Mouse (Mus musculus) liver, embryonic 15.5 days (tissue): Measurements from ENCODE around the gene Olfr703. TPM values are rescaled to one million over a fixed set of nuclear protein-coding genes. Genes with fewer than 3 reads are reported as not detected.

Source experiments
- ATAC-seq: fragments of 200-750 bp; cut with Nextera tagmentation; 2 replicates; pipeline ENCODE4 v1.8.0; 2017; ENCODE audit warnings: moderate number of reproducible peaks, mild to moderate bottlenecking, moderate library complexity; ENCODE audit not compliant: insufficient read depth
- H3K27ac ChIP-seq: fragments of 300-500 bp; sonication (generic); replicated peaks from 2 replicates; pipeline ENCODE4 v1.5.1; 2015; ENCODE audit warnings: mild to moderate bottlenecking, inconsistent platforms
- H3K27me3 ChIP-seq: fragments of 300-500 bp; sonication (generic); 2 replicates; pipeline ENCODE4 v1.6.1; 2015; ENCODE audit warnings: mild to moderate bottlenecking, inconsistent platforms
- H3K36me3 ChIP-seq: fragments of 300-500 bp; sonication (generic); replicated peaks from 2 replicates; pipeline ENCODE4 v1.6.1; 2015; ENCODE audit warnings: moderate library complexity, mild to moderate bottlenecking, inconsistent platforms
- H3K4me1 ChIP-seq: fragments of 300-500 bp; sonication (generic); replicated peaks from 2 replicates; pipeline ENCODE4 v1.6.1; 2015; ENCODE audit warnings: inconsistent platforms
- H3K4me2 ChIP-seq: fragments of 300-500 bp; sonication (generic); 2 replicates; pipeline ENCODE4 v1.6.1; 2015; ENCODE audit warnings: moderate library complexity, mild to moderate bottlenecking, inconsistent platforms
- H3K4me3 ChIP-seq: fragments of 300-500 bp; sonication (generic); replicated peaks from 2 replicates; pipeline ENCODE4 v1.5.1; 2015; ENCODE audit warnings: mild to moderate bottlenecking, inconsistent platforms
- H3K9ac ChIP-seq: fragments of 300-500 bp; sonication (generic); 2 replicates; pipeline ENCODE4 v1.6.1; 2015; ENCODE audit warnings: moderate library complexity, mild to moderate bottlenecking, inconsistent platforms
- H3K9me3 ChIP-seq: fragments of 300-500 bp; sonication (generic); replicated peaks from 2 replicates; pipeline ENCODE4 v1.6.1; 2016; ENCODE audit warnings: inconsistent platforms
- WGBS: fragments of 180-500 bp; shearing (Covaris S2); methylation state at CpG from one replicate; pipeline ENCODE4 v1.1.7; 2015; ENCODE audit warnings: mixed read lengths; ENCODE audit not compliant: insufficient replicate concordance; 5-methylcytosine and 5-hydroxymethylcytosine counted together
- polyA plus RNA-seq: library from polyadenylated mRNA; unstranded; fragments of >200 nt; fragmentation: Nextera tagmentation; extraction: Ambion mirVana; gene quantifications from 2 replicates; pipeline ENCODE4 v1.2.1, GENCODE M21; 2015

The Olfr703 gene
- not detected in 2 replicates for polyA plus RNA-seq

GRCm38 (mm10) chr7:106843060-106843459, at the start of gene Olfr703:
TSS of gene Olfr703 (plus strand) at chr7:106843360.
- Histone ChIP-seq H3K9ac (no peak within 1 kb of the TSS), H3K4me1 (no peaks in the 10 kb centered on the region), H3K9me3 (no peaks in the 10 kb centered on the region), H3K36me3 (no peaks in the 10 kb centered on the region), H3K4me2 (no peak within 1 kb of the TSS), H3K27ac (no peak within 1 kb of the TSS), H3K4me3 (no peak within 1 kb of the TSS), H3K27me3 (no peaks in the 10 kb centered on the region)
- 44% methylated on average over 2 of the region's 2 CpGs for WGBS
- ATAC-seq = no peak

- no peaks in the 10 kb centered on the region for H3K27me3 ChIP-seq
- no peaks in the 10 kb centered on the region for H3K36me3 ChIP-seq
- H3K4me3 ChIP-seq = no peak within 1 kb of the TSS
- 70% methylated on average over 1 of the region's 1 CpGs for WGBS
- no peaks in the 10 kb centered on the region for H3K9me3 ChIP-seq
- no peak within 1 kb of the TSS for H3K4me2 ChIP-seq
- no peaks in the 10 kb centered on the region for H3K4me1 ChIP-seq
- H3K9ac ChIP-seq = no peak within 1 kb of the TSS
- ATAC-seq = no peak
- H3K27ac ChIP-seq = no peak within 1 kb of the TSS
Observed at GRCm38 (mm10) chr7:106808734-106809133, 34.4 kb upstream of the Olfr703 start, which contains the start of gene Olfr700. TSS of gene Olfr700 (minus strand) at chr7:106808834.

GRCm38 (mm10) chr7:106813829-106814228, 29.3 kb upstream of the Olfr703 start, which contains the start of gene Olfr701:
TSS of gene Olfr701 (plus strand) at chr7:106814129.
- H3K27ac ChIP-seq = no peak within 1 kb of the TSS
- H3K9me3 ChIP-seq = no peaks in the 10 kb centered on the region
- WGBS = 43% methylated on average over 2 of the region's 2 CpGs
- H3K36me3 ChIP-seq = no peaks in the 10 kb centered on the region
- H3K9ac ChIP-seq = no peak within 1 kb of the TSS
- H3K4me2 ChIP-seq = no peak within 1 kb of the TSS
- no peaks in the 10 kb centered on the region for H3K4me1 ChIP-seq
- no peak within 1 kb of the TSS for H3K4me3 ChIP-seq
- no peak for ATAC-seq
- H3K27me3 ChIP-seq = no peaks in the 10 kb centered on the region

GRCm38 (mm10) chr7:106815775-106816174, 27.4 kb upstream of the Olfr703 start:
- H3K4me1 ChIP-seq = no peaks in the 10 kb centered on the region
- no peak for ATAC-seq
- no peaks in the 10 kb centered on the region for H3K27me3 ChIP-seq
- no peak overlapping the region for H3K4me2 ChIP-seq
- no peaks in the 10 kb centered on the region for H3K36me3 ChIP-seq
- H3K27ac ChIP-seq = no peak overlapping the region
- 16% methylated on average over 2 of the region's 2 CpGs for WGBS
- H3K9ac ChIP-seq = no peak overlapping the region
- no peaks in the 10 kb centered on the region for H3K9me3 ChIP-seq
- H3K4me3 ChIP-seq = no peak overlapping the region

GRCm38 (mm10) chr7:106818414-106818813, 24.7 kb upstream of the Olfr703 start:
- Histone ChIP-seq H3K4me2 (no peak overlapping the region), H3K9me3 (no peaks in the 10 kb centered on the region), H3K27ac (no peak overlapping the region), H3K4me3 (no peak overlapping the region), H3K4me1 (no peaks in the 10 kb centered on the region), H3K27me3 (no peaks in the 10 kb centered on the region), H3K36me3 (no peaks in the 10 kb centered on the region), H3K9ac (no peak overlapping the region)
- ATAC-seq = no peak

GRCm38 (mm10) chr7:106833793-106834192, 9.4 kb upstream of the Olfr703 start, which contains the start of gene Olfr702:
TSS of gene Olfr702 (minus strand) at chr7:106833893.
- H3K4me2 ChIP-seq = no peak within 1 kb of the TSS
- no peaks in the 10 kb centered on the region for H3K36me3 ChIP-seq
- no peak within 1 kb of the TSS for H3K27ac ChIP-seq
- H3K9ac ChIP-seq = no peak within 1 kb of the TSS
- H3K27me3 ChIP-seq = no peaks in the 10 kb centered on the region
- no peaks in the 10 kb centered on the region for H3K4me1 ChIP-seq
- H3K9me3 ChIP-seq = no peaks in the 10 kb centered on the region
- ATAC-seq = no peak
- H3K4me3 ChIP-seq = no peak within 1 kb of the TSS

- H3K9me3 ChIP-seq = no peaks in the 10 kb centered on the region
- H3K4me3 ChIP-seq = no peak within 1 kb of the TSS
- no peaks in the 10 kb centered on the region for H3K36me3 ChIP-seq
- no peak within 1 kb of the TSS for H3K9ac ChIP-seq
- no peak within 1 kb of the TSS for H3K4me2 ChIP-seq
- H3K27me3 ChIP-seq = no peaks in the 10 kb centered on the region
- H3K4me1 ChIP-seq = no peaks in the 10 kb centered on the region
- no peak within 1 kb of the TSS for H3K27ac ChIP-seq
- no peak for ATAC-seq
Observed at GRCm38 (mm10) chr7:106862885-106863284, 19.7 kb downstream of the Olfr703 start, which contains the start of gene Olfr704. TSS of gene Olfr704 (plus strand) at chr7:106863185.

- Histone ChIP-seq H3K9me3 (no peaks in the 10 kb centered on the region), H3K27me3 (no peaks in the 10 kb centered on the region), H3K4me3 (no peak within 1 kb of the TSS), H3K4me2 (no peak within 1 kb of the TSS), H3K4me1 (no peaks in the 10 kb centered on the region), H3K9ac (no peak within 1 kb of the TSS), H3K36me3 (no peaks in the 10 kb centered on the region), H3K27ac (no peak within 1 kb of the TSS)
- 50% methylated on average over 3 of the region's 3 CpGs for WGBS
- no peak for ATAC-seq
Observed at GRCm38 (mm10) chr7:106876791-106877190, 33.6 kb downstream of the Olfr703 start, which contains the start of gene Olfr705. TSS of gene Olfr705 (minus strand) at chr7:106876891.

- H3K27me3 ChIP-seq = no peaks in the 10 kb centered on the region
- no peaks in the 10 kb centered on the region for H3K9me3 ChIP-seq
- H3K4me2 ChIP-seq = no peak within 1 kb of the TSS
- no peak within 1 kb of the TSS for H3K4me3 ChIP-seq
- no peak within 1 kb of the TSS for H3K27ac ChIP-seq
- no peak within 1 kb of the TSS for H3K9ac ChIP-seq
- no peak for ATAC-seq
- no peaks in the 10 kb centered on the region for H3K4me1 ChIP-seq
- H3K36me3 ChIP-seq = no peaks in the 10 kb centered on the region
- 61% methylated on average over 2 of the region's 2 CpGs for WGBS
Observed at GRCm38 (mm10) chr7:106888062-106888461, 44.9 kb downstream of the Olfr703 start, which contains the start of gene Olfr706. TSS of gene Olfr706 (minus strand) at chr7:106888162.

Other genes with a start within 250 kb of the Olfr703 start
- not detected in 2 replicates for gene Olfr693, start 162.8 kb upstream of the Olfr703 start, polyA plus RNA-seq
- not detected in 2 replicates for gene Olfr694, start 151.5 kb upstream of the Olfr703 start, polyA plus RNA-seq
- not detected in 2 replicates for gene Olfr695, start 127.0 kb upstream of the Olfr703 start, polyA plus RNA-seq
- not detected in 2 replicates for gene Olfr697, start 100.9 kb upstream of the Olfr703 start, polyA plus RNA-seq
- gene Olfr698, start 88.0 kb upstream of the Olfr703 start, polyA plus RNA-seq = not detected in 2 replicates
- not detected in 2 replicates for gene Olfr699, start 50.2 kb upstream of the Olfr703 start, polyA plus RNA-seq
- gene Olfr700, start 34.5 kb upstream of the Olfr703 start, polyA plus RNA-seq = not detected in 2 replicates
- not detected in 2 replicates for gene Olfr701, start 29.2 kb upstream of the Olfr703 start, polyA plus RNA-seq
- gene Olfr702, start 9.5 kb upstream of the Olfr703 start, polyA plus RNA-seq = not detected in 2 replicates
- not detected in 2 replicates for gene Olfr704, start 19.8 kb downstream of the Olfr703 start, polyA plus RNA-seq
- gene Olfr705, start 33.5 kb downstream of the Olfr703 start, polyA plus RNA-seq = not detected in 2 replicates
- gene Olfr706, start 44.8 kb downstream of the Olfr703 start, polyA plus RNA-seq = not detected in 2 replicates
- gene Olfr707, start 57.9 kb downstream of the Olfr703 start, polyA plus RNA-seq = not detected in 2 replicates
- not detected in 2 replicates for gene Olfr1532-ps1, start 64.6 kb downstream of the Olfr703 start, polyA plus RNA-seq
- not detected in 2 replicates for gene Olfr709-ps1, start 88.9 kb downstream of the Olfr703 start, polyA plus RNA-seq
- gene Olfr710, start 105.0 kb downstream of the Olfr703 start, polyA plus RNA-seq = not detected in 2 replicates
- not detected in 2 replicates for gene Olfr6, start 120.6 kb downstream of the Olfr703 start, polyA plus RNA-seq
- gene Olfr711, start 132.1 kb downstream of the Olfr703 start, polyA plus RNA-seq = not detected in 2 replicates
- gene Olfr2, start 162.7 kb downstream of the Olfr703 start, polyA plus RNA-seq = not detected in 2 replicates
- not detected in 2 replicates for gene Olfr713, start 187.8 kb downstream of the Olfr703 start, polyA plus RNA-seq
- not detected in 2 replicates for gene Olfr714, start 227.6 kb downstream of the Olfr703 start, polyA plus RNA-seq
- gene Olfr17, start 249.9 kb downstream of the Olfr703 start, polyA plus RNA-seq = not detected in 2 replicates